Mouse (Mus musculus): ENCODE measurements around the gene Tatdn3. TPM values are rescaled to one million over a fixed set of nuclear protein-coding genes. Genes with fewer than 3 reads are reported as not detected.

Tatdn3 gene
- total RNA-seq (2021), result 17.5 and 21.8 TPM in 2 replicates
- long read RNA-seq, experiment 1, transcript Tatdn3-201 (10 exons, 1,196 nt), result major isoform, 5 of 12 reads
- long read RNA-seq, experiment 1, partial matches to known transcripts, result 1 of 12 reads
- long read RNA-seq, experiment 1, other reads (novel, unspliced or antisense), result 3 of 12 reads
- long read RNA-seq, experiment 2, transcript Tatdn3-201 (10 exons, 1,196 nt), result major isoform, 5 of 10 reads
- long read RNA-seq, experiment 2, partial matches to known transcripts, result 1 of 10 reads
- long read RNA-seq, experiment 2, other reads (novel, unspliced or antisense), result 2 of 10 reads

DNA sequence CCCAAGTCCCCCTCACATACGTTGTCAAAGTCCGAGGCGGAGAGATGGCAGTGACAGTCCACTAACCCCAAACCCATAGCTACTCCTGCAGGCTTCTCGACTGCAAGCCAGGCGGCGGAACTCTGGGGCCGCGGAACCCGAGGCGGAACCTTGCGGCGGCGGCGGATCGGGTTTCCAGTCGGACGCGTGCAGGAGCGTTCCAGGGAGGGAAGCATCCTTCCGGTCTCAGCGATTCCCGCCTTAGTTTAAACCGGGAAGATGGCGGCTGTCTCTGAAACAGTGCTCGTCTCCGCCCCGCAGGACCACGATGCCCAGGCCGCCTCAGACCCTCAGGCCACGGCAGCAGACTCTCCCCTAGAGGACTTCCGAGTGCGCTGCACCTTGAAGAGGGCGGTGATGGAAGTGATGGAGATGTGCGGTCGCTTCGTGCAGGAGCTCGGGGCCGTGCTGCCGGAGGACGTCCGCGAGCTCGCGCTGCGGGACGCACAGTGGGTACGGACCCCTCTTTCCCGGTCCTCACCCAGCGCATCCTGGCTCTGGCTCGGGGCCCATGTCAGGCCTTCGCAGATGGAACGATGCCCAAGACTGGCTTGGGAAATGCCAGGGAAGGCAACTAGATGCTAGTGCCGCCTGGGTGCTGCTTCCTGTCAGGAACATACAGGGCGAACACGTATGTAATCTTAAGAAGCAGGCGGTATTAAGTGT is at the start of gene Tatdn3, which contains the start of gene Nsl1:
Gene Tatdn3, minus strand, starts transcription at position 152 of the 705 bp plus-strand sequence.
Gene Nsl1, plus strand, starts transcription at position 232 of the 705 bp plus-strand sequence.
- peak; percentile 95 for DNase-seq

DNA sequence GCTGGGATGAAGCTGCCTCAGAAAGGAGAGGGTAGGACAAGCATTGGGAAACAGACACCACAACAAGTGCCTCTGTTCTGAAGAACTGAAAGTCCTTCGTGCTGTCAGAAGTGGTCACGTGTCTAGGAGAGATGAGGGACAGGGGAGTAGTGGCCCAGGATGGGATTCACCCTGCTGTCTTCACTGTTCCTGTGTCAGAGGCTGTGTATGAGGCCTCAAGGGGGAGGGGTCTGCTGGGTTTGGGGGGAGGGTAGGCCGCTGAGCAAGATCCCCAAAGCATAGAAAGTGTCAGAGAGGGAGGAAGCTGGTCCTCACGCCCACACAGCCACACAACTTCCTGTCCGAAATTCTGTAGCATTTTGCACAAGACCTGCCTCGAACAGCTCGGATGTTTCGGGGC is 48.4 kb upstream of the Tatdn3 start:
- no peak for DNase-seq

DNA sequence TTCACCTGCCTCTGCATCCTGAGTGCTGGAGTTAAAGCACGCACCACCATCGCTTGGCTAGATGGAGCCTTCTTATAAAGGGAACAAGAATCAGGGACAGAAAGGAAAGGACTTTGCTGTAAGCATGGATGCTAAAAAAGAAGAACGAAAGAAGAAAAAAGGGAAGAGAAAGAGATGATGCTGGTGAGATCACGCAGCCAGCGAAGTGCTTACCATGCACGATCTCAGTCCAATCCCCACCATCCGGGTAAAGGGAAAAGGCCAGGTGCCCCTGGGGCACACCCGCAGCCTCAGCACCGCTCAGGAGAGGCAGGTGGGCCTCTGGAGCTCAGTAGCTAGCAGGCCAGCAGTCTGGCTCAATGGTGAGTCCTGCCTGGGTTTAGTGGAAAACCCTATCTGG is 47.2 kb upstream of the Tatdn3 start:
- DNase-seq, result no peak

DNA sequence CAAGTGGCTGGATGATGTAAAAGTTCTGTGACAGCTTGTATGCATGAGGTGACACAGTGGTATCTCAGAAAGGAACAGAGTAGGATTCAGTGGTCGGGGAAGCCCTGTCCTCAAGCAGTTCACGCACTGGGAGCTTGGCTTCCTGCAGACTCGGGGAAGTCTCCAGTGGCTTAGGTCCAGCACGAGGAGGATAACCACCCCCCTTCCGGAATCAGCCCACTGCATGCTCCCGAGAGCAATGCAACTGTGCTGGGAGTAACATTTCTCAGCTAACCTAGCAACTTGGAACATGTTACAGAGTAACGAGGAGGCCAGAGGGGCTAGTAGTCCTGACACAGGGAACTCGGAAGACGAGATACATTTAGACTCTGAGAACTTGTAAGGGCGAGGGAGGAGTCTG is 44.6 kb upstream of the Tatdn3 start:
- no peak for DNase-seq

DNA sequence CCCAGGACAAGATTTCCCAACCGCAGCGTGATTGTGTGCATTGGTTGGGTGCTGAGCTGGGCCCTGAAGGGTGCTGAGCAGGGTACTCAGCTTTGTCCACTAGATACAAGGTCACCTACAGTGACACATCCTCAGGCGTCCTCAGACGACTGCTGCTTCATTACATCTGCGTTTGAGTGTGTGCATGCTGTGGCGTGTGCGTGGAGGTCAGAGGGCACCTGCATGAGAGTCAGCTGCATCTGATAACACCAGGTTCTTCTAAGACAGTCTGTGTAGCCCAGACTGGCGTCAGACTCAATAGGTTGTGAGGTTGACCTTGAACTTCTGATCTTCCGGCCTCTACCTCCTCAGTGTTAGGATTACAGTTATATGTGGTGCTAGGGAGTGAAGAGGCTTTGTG is 42.5 kb upstream of the Tatdn3 start:
- DNase-seq, result no peak

DNA sequence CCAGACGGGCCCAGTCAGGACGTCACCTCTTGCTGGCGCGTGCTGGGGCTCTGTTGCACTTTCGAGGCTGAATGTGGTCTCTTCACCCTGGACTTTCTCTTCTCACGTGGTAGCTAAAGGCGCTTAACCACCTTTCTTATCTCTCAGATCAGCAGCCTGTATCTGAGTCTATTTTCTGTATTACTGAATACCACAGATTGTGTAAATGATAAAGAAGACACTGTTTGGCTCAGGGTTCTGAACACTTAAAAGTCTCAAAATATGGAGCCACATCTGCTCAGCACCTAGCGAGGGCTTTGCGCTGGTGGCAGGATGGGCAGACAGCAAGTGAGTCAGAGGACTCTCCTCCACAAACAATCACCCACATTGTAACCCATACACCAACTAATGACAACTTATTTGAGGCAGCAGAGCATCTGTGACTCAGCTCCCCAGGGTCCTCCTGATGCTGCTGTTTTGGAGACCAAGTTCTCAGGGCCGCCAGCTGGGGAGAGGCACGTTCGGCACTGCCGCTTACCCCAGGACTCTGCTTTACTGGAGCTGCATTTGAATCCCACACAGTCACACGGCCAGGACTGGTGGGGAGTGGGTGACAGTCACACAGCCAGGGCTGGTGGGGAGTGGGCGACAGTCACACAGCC is 40.1 kb upstream of the Tatdn3 start:
- DNase-seq, result no peak

DNA sequence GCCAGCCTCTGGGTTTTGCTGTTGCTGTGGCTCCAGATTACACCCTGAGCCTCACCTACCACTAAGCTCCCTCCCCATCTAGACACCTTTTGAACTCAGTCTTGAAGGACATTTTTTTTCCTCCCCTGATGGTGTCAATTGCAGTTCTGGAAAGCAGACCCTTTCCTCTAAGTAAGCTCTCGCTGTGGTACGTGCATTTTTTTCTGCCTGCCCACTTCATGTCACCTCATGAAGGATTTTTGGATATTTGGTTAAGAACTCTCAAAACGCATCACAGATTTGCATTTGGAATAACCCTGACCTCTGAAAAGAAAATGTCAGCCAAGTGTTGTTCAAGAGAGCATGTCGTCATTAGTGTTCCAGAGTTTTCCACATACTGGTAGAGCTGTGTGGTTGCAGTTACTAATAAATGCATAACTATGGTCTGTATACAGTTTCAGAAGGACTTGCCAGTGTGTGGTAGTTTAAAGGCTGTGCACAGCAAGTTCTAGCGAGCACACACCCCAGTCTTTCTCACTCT is 37.1 kb upstream of the Tatdn3 start:
- no peak for DNase-seq

DNA sequence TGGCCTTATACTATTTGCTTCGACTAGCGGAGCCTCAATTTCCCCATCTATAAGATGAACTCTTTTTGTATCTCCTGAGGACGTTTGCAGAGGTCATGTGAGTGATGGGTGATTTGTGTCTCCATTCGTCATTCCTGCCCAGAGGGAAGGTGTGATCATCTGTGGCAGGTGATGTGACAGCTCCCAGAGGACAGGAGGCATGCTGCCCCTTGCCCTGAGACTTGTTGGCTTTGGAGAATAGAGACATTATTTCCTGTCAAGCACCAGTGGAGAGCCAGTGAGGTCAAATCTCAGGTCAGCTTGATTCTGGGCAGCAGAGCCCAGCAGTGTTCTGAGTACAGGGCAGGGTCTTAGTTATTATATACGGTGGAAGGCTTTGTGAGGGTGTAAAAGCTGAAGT is 36.4 kb upstream of the Tatdn3 start:
- no peak for DNase-seq

DNA sequence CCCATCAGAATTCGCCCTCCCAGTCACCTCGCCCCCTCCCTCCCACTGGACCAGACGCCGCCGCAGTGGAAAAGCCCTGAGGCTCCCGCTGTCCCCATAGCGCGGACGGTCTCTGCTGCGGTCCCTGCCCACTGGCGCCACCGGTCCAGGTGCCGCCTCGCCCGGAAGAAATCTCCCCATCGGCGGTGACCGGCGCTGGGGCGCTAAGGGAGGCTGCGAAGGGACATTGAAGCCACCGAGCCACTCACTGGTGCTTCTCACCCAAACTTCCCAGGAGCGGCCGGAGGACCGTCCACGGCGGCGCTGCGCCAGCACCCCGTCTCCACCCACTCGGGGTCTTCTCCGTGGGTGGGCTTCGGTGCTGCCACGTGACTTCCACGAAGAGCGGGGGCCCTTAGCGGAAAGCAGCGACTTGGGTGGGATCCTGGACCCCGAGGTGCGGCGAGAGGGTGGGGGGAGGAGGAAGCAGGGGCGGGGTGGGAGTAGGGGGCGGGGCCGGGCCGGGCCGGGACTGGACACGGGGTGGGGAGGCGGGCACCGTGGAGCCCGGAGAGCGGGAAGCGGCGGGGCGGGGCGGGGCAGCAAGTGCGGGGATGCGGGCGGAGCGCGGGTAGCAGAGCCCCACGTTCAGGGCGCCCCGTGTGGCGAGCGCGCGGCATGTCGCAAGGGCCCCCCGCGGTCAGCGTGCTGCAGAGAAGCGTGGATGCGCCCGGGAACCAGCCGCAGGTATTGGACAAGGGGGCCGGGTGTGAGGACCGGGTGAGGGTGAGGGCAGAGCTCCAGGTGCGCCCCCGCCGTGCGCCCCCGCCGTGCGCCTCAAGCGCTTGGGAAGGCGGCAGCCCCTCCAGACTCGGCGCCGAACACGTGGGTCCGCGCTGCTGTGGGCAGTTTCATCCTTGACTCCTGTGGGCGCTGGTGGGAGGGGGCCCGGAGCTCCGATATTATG is 35.3 kb upstream of the Tatdn3 start, which contains the start of gene Batf3:
Gene Batf3, plus strand, starts transcription at position 46 of the 946 bp plus-strand sequence.
- DNase-seq, result peak; percentile 69

DNA sequence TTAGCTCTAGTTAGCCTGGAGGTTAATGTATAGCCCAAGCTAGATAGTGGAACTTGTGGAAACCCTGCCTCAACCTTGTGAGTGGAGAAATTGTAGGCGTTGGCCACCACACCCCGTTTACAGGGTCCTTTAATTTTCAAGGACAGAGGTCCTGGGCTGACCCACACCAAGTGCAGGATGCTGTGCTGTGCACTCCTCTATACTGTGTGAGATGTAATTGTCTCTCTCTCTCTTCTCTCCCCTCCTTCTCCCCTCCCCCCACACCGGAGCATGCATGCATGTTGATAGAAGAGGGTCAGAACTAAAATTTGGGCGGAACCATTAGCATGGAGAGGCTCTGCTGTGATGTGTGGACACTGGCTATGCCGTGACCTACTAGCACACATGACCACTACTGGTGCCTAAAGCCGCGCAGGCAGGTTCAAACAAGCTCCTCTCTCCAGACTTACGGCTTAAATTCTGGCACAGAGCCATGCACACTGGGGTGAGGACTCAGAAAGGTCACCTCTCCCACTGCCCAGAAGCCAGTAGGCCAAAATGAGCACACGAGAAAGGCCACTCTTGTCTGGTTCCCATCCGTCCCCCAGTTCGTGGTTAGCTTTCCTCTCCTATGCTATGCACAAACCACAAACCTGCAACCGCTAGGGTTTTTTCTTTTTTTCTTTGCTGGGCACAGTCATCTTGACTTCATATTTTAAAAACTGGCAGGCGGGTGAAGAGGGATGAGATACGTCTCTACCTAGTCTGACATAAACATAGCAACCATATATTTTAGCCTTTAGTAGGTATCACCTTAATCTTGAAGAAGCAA is 34.3 kb upstream of the Tatdn3 start:
- DNase-seq, result no peak

DNA sequence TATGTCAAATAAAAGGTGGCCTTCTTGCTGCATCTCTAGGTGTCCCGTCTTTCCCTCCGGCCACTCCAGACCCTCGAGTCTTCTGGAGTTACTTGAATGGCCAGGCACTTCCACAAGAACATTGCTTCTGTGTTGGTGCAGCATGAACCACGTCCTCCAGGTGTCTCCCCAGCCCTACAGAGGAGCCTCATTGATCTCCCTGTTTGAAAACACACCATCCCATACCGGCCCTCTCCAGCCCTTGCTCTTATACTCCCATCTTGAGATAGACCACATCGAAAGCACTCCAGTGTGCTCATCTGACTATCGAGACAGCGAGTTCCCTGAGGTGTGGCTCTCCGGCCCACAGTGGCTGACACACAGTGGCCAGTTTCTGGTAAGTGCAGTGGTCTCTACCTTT is 32.3 kb upstream of the Tatdn3 start:
- DNase-seq, result no peak

DNA sequence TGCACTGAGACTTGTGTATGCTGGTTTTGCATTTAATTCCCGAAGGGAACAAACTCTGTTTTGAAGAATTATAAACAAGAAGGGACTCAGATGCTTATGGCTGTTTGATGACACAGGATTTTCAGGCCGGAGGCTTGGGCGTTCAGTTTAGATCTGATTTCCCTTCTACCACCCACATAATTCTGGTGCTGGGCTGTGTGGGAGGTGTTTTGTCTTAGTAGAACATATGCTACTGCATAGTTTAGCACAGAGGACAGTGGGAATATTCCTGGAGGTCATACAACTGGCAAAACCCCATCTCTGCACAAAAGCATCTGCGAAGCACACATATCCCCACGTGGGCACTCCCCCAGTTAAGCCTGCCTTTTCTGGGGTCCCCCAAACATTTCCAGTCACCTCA is 30.8 kb upstream of the Tatdn3 start:
- no peak for DNase-seq

DNA sequence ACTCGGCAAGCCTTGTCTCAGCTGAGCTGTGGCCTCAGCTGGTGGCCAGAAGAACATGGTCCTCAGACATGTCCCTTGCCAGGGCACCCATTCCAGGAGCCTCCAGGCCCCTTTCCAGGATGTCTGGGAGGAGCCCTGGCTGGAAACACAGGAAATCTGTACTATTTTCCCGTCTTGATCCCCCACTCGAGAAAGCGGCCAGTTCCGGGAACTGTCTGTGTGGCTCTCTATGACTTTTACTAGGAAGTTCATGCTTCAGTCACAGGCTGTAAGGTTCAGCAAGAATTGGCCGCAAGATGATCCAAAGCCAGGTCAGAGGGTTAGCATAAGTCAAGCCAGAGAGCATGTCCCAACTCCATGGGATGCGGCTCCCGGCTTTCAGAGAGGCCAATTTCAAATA is 29.3 kb upstream of the Tatdn3 start:
- no peak for DNase-seq

DNA sequence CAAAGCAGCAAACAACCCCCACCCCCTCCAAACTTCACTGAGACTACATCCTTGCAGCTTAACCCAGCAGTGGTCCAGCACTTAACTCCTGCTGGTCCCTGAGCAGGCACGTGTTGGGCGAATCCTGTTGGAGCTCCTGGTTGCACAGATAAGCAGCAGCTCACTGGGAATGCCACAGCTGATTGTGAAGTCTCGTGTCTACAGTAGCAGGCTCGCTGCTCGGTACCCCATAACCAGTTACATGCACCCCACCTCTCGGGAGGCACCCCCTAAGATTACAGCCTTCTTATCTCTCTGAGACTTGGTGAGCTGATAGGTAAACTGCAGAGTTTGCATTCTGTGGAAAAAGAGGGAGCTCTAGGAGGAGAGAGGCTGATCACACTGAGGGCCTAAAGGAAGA is 26.6 kb upstream of the Tatdn3 start:
- no peak for DNase-seq

DNA sequence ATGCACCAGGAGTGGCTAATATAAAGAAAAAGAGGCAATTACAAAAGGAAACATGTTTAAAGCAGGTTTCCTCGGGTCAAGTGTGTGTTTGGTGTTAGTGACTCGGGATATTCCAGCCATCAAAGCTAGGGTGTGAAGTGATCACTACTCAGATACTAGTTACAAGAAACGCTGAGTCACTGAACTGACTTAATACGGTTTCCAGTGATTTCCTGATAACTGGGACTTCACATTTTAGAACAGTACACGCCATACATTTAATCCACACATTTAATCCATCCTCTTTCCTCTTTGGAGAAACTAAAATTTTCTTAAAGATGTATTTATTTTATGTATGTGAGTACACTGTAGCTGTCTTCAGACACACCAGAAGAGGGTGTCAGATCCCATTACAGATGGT is 25.2 kb upstream of the Tatdn3 start:
- DNase-seq, result no peak

DNA sequence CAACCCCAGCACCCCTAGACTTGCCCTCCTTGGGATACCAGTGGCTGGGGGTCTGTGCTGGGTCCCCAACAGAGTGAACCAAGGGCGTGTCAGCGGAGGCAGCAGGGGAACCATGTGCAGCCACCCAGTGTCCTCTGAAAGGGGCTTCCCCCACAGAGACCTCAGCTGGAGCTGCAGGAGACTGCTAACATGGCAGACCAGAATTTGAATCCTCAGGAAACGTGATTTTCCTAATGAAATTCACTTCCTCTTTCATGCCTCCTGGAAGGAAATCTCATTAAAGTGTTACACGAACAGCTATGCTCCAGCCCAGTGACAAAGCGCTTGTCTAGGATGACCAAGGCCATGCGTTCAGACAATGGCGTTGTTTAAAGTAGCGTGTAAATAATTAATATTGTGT is 24.2 kb upstream of the Tatdn3 start:
- DNase-seq, result no peak

DNA sequence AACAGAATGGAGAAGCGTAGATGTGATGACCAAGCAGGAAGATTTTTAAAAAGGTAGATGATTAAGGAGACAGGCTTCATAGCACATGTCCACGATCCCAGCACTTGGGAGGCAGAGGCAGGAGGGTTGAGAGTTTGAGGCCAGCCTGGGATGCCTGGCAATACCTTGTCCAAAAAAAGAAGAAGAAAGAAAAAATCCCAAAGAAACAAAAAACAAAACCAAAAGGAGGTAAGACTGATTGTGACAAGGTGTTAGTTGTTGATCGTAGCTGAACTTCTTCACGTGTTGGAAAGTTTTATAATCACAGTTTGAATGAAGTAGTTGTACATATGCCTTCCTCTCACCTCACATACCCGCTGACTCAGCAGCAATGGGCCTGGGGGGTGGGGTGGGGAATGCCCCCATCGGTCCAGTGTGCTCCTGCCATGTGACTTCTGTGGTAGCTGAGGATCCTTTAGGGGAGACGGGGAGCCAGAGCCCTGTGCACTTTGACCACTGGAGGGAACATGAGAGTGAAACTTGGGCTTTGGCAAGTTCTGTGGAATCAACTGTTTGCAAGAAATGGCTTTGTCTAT is 23.7 kb upstream of the Tatdn3 start:
- DNase-seq, result no peak

DNA sequence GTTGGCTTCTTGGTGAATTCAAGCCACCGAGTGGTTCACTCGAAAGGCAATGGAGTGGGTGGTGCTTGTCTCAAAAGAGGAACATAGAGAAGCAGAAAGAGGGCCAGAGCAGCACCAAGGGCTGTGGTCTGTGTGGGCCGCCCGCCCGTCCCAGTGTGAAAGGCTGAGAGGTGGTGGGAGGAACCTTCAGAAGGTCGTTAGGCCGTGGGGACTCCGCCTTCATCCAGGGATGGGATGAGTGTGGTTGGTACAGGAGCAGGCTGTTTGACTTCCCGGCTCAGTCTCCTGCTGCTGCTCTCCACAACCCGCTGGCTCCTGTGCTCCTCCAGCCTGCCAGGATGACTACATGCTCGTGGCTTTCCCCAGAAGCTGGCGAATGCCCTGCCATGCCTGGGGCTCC is 22.9 kb upstream of the Tatdn3 start:
- no peak for DNase-seq

DNA sequence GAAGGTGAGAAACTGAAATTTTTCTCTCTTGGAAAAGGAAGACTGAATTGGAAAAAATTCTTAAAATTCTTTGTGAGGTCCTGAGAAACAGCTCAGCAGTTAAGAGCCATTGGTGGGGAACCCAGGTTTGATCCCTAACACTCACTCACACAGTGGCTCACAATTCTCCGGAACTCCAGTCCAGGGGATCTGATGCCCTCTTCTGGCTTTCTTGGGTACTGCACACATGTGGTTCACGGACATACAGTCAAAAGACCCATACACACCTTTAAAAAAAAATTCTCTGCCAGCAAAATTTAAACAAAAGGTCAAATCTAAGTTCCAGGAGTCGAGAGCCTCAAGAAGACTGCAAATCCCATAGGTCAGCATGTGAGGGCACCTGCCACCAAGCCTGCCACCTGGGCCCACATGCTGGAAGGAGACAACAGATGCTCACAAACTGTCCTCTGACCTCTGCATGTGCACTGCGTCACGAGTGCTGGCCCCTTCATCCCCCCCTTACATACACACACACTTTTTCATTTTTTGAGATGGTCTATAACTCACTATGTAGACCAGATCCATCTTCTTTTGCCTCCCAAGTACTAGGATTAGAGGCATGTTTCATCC is 22.3 kb upstream of the Tatdn3 start:
- peak; percentile 66 for DNase-seq

DNA sequence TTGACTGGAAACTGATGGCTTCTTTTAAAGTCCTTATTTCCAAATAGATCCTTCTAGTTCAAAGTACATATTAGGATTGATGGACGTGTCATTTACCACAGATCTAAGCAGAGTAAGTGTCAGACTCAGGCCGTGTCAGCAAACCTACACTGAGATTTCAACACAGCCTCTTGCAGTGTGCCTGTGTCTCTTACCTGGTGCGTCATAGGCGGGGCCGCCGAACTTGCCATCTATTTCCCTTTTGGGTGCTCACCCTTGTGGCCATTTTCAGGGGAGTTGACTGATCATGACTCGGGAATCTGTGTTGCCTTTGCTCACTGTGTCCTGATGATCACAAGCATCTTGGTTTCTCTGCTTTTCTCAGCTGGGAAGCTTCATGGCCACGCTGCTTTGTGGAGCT is 20.5 kb upstream of the Tatdn3 start:
- DNase-seq, result no peak
